Mouse (Mus musculus) forebrain, embryonic 14.5 days (tissue): Measurements from ENCODE around the gene Tmem234. TPM values are rescaled to one million over a fixed set of nuclear protein-coding genes. Genes with fewer than 3 reads are reported as not detected.

ENCODE experiments used
- ATAC-seq: fragments of 200-750 bp; cut with Nextera tagmentation; 2 replicates; pipeline ENCODE4 v1.8.0; 2017; ENCODE audit warnings: mild to moderate bottlenecking, moderate library complexity
- DNase-seq: peaks from one replicate; pipeline ENCODE4 v3.0.0-alpha.2; 2015; ENCODE audit warnings: low spot score
- H3K27ac ChIP-seq: fragments of 300-500 bp; sonication (generic); 2 replicates; pipeline ENCODE4 v1.5.1; 2014; ENCODE audit warnings: low read depth, mild to moderate bottlenecking, control low read depth, low read length, moderate library complexity
- H3K27me3 ChIP-seq: fragments of 300-500 bp; sonication (generic); replicated peaks from 2 replicates; pipeline ENCODE4 v1.6.1; 2014; ENCODE audit warnings: low read length, control low read depth, mixed read lengths; ENCODE audit not compliant: control insufficient read depth, insufficient read depth
- H3K36me3 ChIP-seq: fragments of 300-500 bp; sonication (generic); 2 replicates; pipeline ENCODE4 v1.6.1; 2014; ENCODE audit warnings: low read length, control low read depth; ENCODE audit not compliant: control insufficient read depth, insufficient read depth
- H3K4me1 ChIP-seq: fragments of 300-500 bp; sonication (generic); 2 replicates; pipeline ENCODE4 v1.6.1; 2014; ENCODE audit warnings: antibody characterized with exemption, low read length, control low read depth; ENCODE audit not compliant: control insufficient read depth, insufficient read depth
- H3K4me2 ChIP-seq: fragments of 300-500 bp; sonication (generic); 2 replicates; pipeline ENCODE4 v1.6.1; 2014; ENCODE audit warnings: mild to moderate bottlenecking, control low read depth, low read length
- H3K4me3 ChIP-seq: fragments of 300-500 bp; sonication (generic); 2 replicates; pipeline ENCODE4 v1.5.1; 2014; ENCODE audit warnings: low read depth, low read length, control low read depth
- H3K9ac ChIP-seq: fragments of 300-500 bp; sonication (generic); 2 replicates; pipeline ENCODE4 v1.6.1; 2014; ENCODE audit warnings: mild to moderate bottlenecking, low read length, control low read depth, moderate library complexity
- H3K9me3 ChIP-seq: fragments of 300-500 bp; sonication (generic); replicated peaks from 2 replicates; pipeline ENCODE4 v1.6.1; 2016; ENCODE audit warnings: low read length, control low read depth, mixed read lengths; ENCODE audit not compliant: control insufficient read depth
- WGBS: fragments of 180-500 bp; shearing (Covaris S2); extraction: QIAGEN DNeasy Blood & Tissue Kit; methylation state at CpG from one replicate; pipeline ENCODE4 v1.1.7; 2014; 5-methylcytosine and 5-hydroxymethylcytosine counted together
- polyA plus RNA-seq: library from polyadenylated mRNA; unstranded; fragments of >200 nt; fragmentation: Nextera tagmentation; extraction: Ambion mirVana; gene quantifications from 2 replicates; pipeline ENCODE4 v1.2.1, GENCODE M21; 2014

Gene Tmem234
- polyA plus RNA-seq, 1 experiment from 2014 or later = 179 TPM

GRCm38 (mm10) chr4:129624281-129625028 lies 24.0 kb downstream of the Tmem234 start:
- peaks cover 46% of the 10 kb centered on the region for H3K36me3 ChIP-seq
- H3K27me3 ChIP-seq = no peaks in the 10 kb centered on the region
- H3K4me1 ChIP-seq = peaks cover 24% of the 10 kb centered on the region
- H3K4me2 ChIP-seq = peak overlapping the region; percentile 70
- no peaks in the 10 kb centered on the region for H3K9me3 ChIP-seq
- DNase-seq (peak; percentile 95), ATAC-seq (peak; percentile 95)
- peak overlapping the region; percentile 78 for H3K9ac ChIP-seq
- H3K27ac ChIP-seq = peak overlapping the region; percentile 86
- peak overlapping the region; percentile 48 for H3K4me3 ChIP-seq
- WGBS = 2% methylated on average over 18 of the region's 18 CpGs

- no peaks in the 10 kb centered on the region for H3K9me3 ChIP-seq
- peak overlapping the region; percentile 70 for H3K4me2 ChIP-seq
- DNase-seq (peak; percentile 77), ATAC-seq (0 out of 2 replicates have a peak, but pooled peaks have one; percentile 4)
- H3K4me1 ChIP-seq = peaks cover 24% of the 10 kb centered on the region
- H3K27ac ChIP-seq = peak overlapping the region; percentile 86
- under 1% methylated on average over 6 of the region's 6 CpGs for WGBS
- H3K9ac ChIP-seq = peak overlapping the region; percentile 78
- peak overlapping the region; percentile 48 for H3K4me3 ChIP-seq
- no peaks in the 10 kb centered on the region for H3K27me3 ChIP-seq
- H3K36me3 ChIP-seq = peaks cover 49% of the 10 kb centered on the region
Observed at GRCm38 (mm10) chr4:129625029-129625370, 24.5 kb downstream of the Tmem234 start.

- WGBS = 37% methylated on average over 4 of the region's 4 CpGs
- no peak for DNase-seq
- Histone ChIP-seq H3K36me3 (peaks cover 52% of the 10 kb centered on the region), H3K4me2 (peak overlapping the region; percentile 70), H3K4me3 (no peak overlapping the region), H3K9ac (peak overlapping the region; percentile 78), H3K27ac (peak overlapping the region; percentile 86), H3K27me3 (no peaks in the 10 kb centered on the region), H3K4me1 (peaks cover 24% of the 10 kb centered on the region), H3K9me3 (no peaks in the 10 kb centered on the region)
- no peak for ATAC-seq
Observed at GRCm38 (mm10) chr4:129625496-129625895, 25.0 kb downstream of the Tmem234 start.

- Histone ChIP-seq H3K27me3 (no peaks in the 10 kb centered on the region), H3K4me2 (no peak overlapping the region), H3K9me3 (no peaks in the 10 kb centered on the region), H3K9ac (no peak overlapping the region), H3K36me3 (peaks cover 52% of the 10 kb centered on the region), H3K4me3 (no peak overlapping the region), H3K4me1 (peaks cover 24% of the 10 kb centered on the region), H3K27ac (no peak overlapping the region)
- ATAC-seq (no peak), DNase-seq (no peak)
- WGBS = 66% methylated on average over 6 of the region's 6 CpGs
Observed at GRCm38 (mm10) chr4:129626035-129626434, 25.6 kb downstream of the Tmem234 start.

GRCm38 (mm10) chr4:129630944-129631343 lies 30.5 kb downstream of the Tmem234 start:
- ATAC-seq (no peak), DNase-seq (no peak)
- H3K27me3 ChIP-seq = no peaks in the 10 kb centered on the region
- H3K4me2 ChIP-seq = no peak overlapping the region
- no peak overlapping the region for H3K9ac ChIP-seq
- peaks cover 98% of the 10 kb centered on the region for H3K36me3 ChIP-seq
- H3K4me1 ChIP-seq = no peaks in the 10 kb centered on the region
- H3K27ac ChIP-seq = no peak overlapping the region
- no peak overlapping the region for H3K4me3 ChIP-seq
- no peaks in the 10 kb centered on the region for H3K9me3 ChIP-seq
- WGBS = 59% methylated on average over 4 of the region's 4 CpGs

GRCm38 (mm10) chr4:129631867-129632266 lies 31.4 kb downstream of the Tmem234 start:
- DNase-seq (no peak), ATAC-seq (no peak)
- H3K27me3 ChIP-seq = no peaks in the 10 kb centered on the region
- no peaks in the 10 kb centered on the region for H3K4me1 ChIP-seq
- no peak overlapping the region for H3K9ac ChIP-seq
- WGBS = 88% methylated on average over 12 of the region's 12 CpGs
- H3K36me3 ChIP-seq = peaks cover 98% of the 10 kb centered on the region
- H3K4me3 ChIP-seq = no peak overlapping the region
- H3K27ac ChIP-seq = no peak overlapping the region
- H3K4me2 ChIP-seq = no peak overlapping the region
- no peaks in the 10 kb centered on the region for H3K9me3 ChIP-seq

GRCm38 (mm10) chr4:129633852-129634251 lies 33.4 kb downstream of the Tmem234 start:
- Histone ChIP-seq H3K4me3 (no peak overlapping the region), H3K27me3 (no peaks in the 10 kb centered on the region), H3K27ac (no peak overlapping the region), H3K9me3 (no peaks in the 10 kb centered on the region), H3K9ac (no peak overlapping the region), H3K4me2 (no peak overlapping the region), H3K4me1 (peaks cover 7% of the 10 kb centered on the region), H3K36me3 (peaks cover 96% of the 10 kb centered on the region)
- DNase-seq (no peak), ATAC-seq (no peak)
- 97% methylated on average over 6 of the region's 6 CpGs for WGBS

GRCm38 (mm10) chr4:129639221-129639620 lies 38.8 kb downstream of the Tmem234 start:
- peaks cover 50% of the 10 kb centered on the region for H3K36me3 ChIP-seq
- H3K27ac ChIP-seq = no peak overlapping the region
- DNase-seq = no peak
- peaks cover 23% of the 10 kb centered on the region for H3K4me1 ChIP-seq
- no peak for ATAC-seq
- H3K9me3 ChIP-seq = no peaks in the 10 kb centered on the region
- peak overlapping the region; percentile 50 for H3K4me3 ChIP-seq
- WGBS = 81% methylated on average over 15 of the region's 15 CpGs
- no peaks in the 10 kb centered on the region for H3K27me3 ChIP-seq
- H3K4me2 ChIP-seq = peak overlapping the region; percentile 83
- peak overlapping the region; percentile 75; the same call in 1 of the 2 replicates for H3K9ac ChIP-seq

GRCm38 (mm10) chr4:129640101-129640637 lies 39.7 kb downstream of the Tmem234 start:
- H3K4me3 ChIP-seq = peak overlapping the region; percentile 50
- peaks cover 23% of the 10 kb centered on the region for H3K4me1 ChIP-seq
- H3K9ac ChIP-seq = peak overlapping the region; percentile 75
- peak; percentile 25 for DNase-seq
- H3K36me3 ChIP-seq = peaks cover 48% of the 10 kb centered on the region
- H3K4me2 ChIP-seq = peak overlapping the region; percentile 83
- H3K27ac ChIP-seq = peak overlapping the region; percentile 90
- ATAC-seq = no peak
- 3% methylated on average over 17 of the region's 17 CpGs for WGBS
- no peaks in the 10 kb centered on the region for H3K9me3 ChIP-seq
- H3K27me3 ChIP-seq = no peaks in the 10 kb centered on the region
